Mouse (Mus musculus) midbrain, postnatal 0 days (tissue): ENCODE measurements around the gene Dlgap1. TPM values are rescaled to one million over a fixed set of nuclear protein-coding genes. Genes with fewer than 3 reads are reported as not detected.

Source experiments
- ATAC-seq: fragments of 200-750 bp; cut with Nextera tagmentation; 2 replicates; pipeline ENCODE4 v1.8.0; 2017; ENCODE audit warnings: moderate number of reproducible peaks, mild to moderate bottlenecking, moderate TSS enrichment, moderate library complexity; ENCODE audit not compliant: low FRiP score
- DNase-seq: peaks from one replicate; pipeline ENCODE4 v3.0.0-alpha.2; 2015; ENCODE audit warnings: low spot score
- H3K27ac ChIP-seq: fragments of 300-500 bp; sonication (generic); 2 replicates; pipeline ENCODE4 v1.5.1; 2014; ENCODE audit warnings: low read depth, mild to moderate bottlenecking, low read length, mixed read lengths
- H3K27me3 ChIP-seq: fragments of 300-500 bp; sonication (generic); 2 replicates; pipeline ENCODE4 v1.6.1; 2014; ENCODE audit warnings: low read length, control low read depth, mixed read lengths; ENCODE audit not compliant: insufficient read depth
- H3K36me3 ChIP-seq: fragments of 300-500 bp; sonication (generic); 2 replicates; pipeline ENCODE4 v1.6.1; 2014; ENCODE audit warnings: low read length, control low read depth, mixed read lengths; ENCODE audit not compliant: insufficient read depth
- H3K4me1 ChIP-seq: fragments of 300-500 bp; sonication (generic); 2 replicates; pipeline ENCODE4 v1.6.1; 2014; ENCODE audit warnings: mild to moderate bottlenecking, control low read depth, antibody characterized with exemption, low read length, mixed read lengths; ENCODE audit not compliant: insufficient read depth
- H3K4me2 ChIP-seq: fragments of 300-500 bp; sonication (generic); 2 replicates; pipeline ENCODE4 v1.6.1; 2014; ENCODE audit warnings: low read depth, mild to moderate bottlenecking, low read length, mixed read lengths; ENCODE audit not compliant: poor library complexity, severe bottlenecking
- H3K4me3 ChIP-seq: fragments of 300-500 bp; sonication (generic); 2 replicates; pipeline ENCODE4 v1.5.1; 2014; ENCODE audit warnings: low read depth, mild to moderate bottlenecking, low read length, moderate library complexity
- H3K9ac ChIP-seq: fragments of 300-500 bp; sonication (generic); replicated peaks from 2 replicates; pipeline ENCODE4 v1.6.1; 2014; ENCODE audit warnings: mild to moderate bottlenecking, low read length, moderate library complexity, mixed read lengths; ENCODE audit not compliant: poor library complexity, severe bottlenecking
- H3K9me3 ChIP-seq: fragments of 300-500 bp; sonication (generic); 2 replicates; pipeline ENCODE4 v1.6.1; 2016; ENCODE audit warnings: low read length, control low read depth
- CTCF ChIP-seq: IDR thresholded peaks from 2 replicates; pipeline ENCODE4 v1.5.1; 2016; ENCODE audit warnings: antibody characterized with exemption, mild to moderate bottlenecking
- WGBS: fragments of 180-500 bp; shearing (Covaris S2); extraction: QIAGEN DNeasy Blood & Tissue Kit; methylation state at CpG from one replicate; pipeline ENCODE4 v1.1.7; 2014; 5-methylcytosine and 5-hydroxymethylcytosine counted together
- polyA plus RNA-seq: library from polyadenylated mRNA; unstranded; fragments of >200 nt; fragmentation: Nextera tagmentation; extraction: Ambion mirVana; gene quantifications from 2 replicates; pipeline ENCODE4 v1.2.1, GENCODE M21; 2015
- total RNA-seq: library from RNA; depleted of rRNA; stranded (reverse); fragments of >200 nt; gene quantifications from 2 replicates; pipeline ENCODE4 v1.2.3, GENCODE M21; 2014

The Dlgap1 gene
- total and polyA plus RNA-seq, 2 experiments from 2014 or later, result 34.9 to 84.8 TPM

- Histone ChIP-seq H3K27ac (no peak overlapping the region), H3K4me3 (no peak overlapping the region), H3K4me2 (no peak overlapping the region), H3K36me3 (no peaks in the 10 kb centered on the region), H3K9ac (no peak overlapping the region), H3K4me1 (no peaks in the 10 kb centered on the region), H3K9me3 (no peaks in the 10 kb centered on the region), H3K27me3 (no peaks in the 10 kb centered on the region)
- 70% methylated on average over 4 of the region's 4 CpGs for WGBS
- ATAC-seq (no peak), DNase-seq (no peak)
- TF ChIP-seq CTCF, result no peak
These were observed 51.5 kb downstream of the Dlgap1 start for GRCm38 (mm10) chr17:70020376-70020775.

- no peaks in the 10 kb centered on the region for H3K36me3 ChIP-seq
- H3K4me2 ChIP-seq, result no peak overlapping the region
- DNase-seq (peak; percentile 6), ATAC-seq (no peak)
- no peak overlapping the region for H3K4me3 ChIP-seq
- no peak for TF ChIP-seq CTCF
- no peak overlapping the region for H3K27ac ChIP-seq
- no peaks in the 10 kb centered on the region for H3K4me1 ChIP-seq
- no peaks in the 10 kb centered on the region for H3K9me3 ChIP-seq
- H3K9ac ChIP-seq, result no peak overlapping the region
- H3K27me3 ChIP-seq, result no peaks in the 10 kb centered on the region
- 39% methylated on average over 2 of the region's 2 CpGs for WGBS
These were observed 53.7 kb downstream of the Dlgap1 start for GRCm38 (mm10) chr17:70022618-70023017.

GRCm38 (mm10) chr17:70034862-70035261, 66.0 kb downstream of the Dlgap1 start:
- ATAC-seq (no peak), DNase-seq (peak; percentile 17)
- H3K27me3 ChIP-seq, result no peaks in the 10 kb centered on the region
- 52% methylated on average over 2 of the region's 2 CpGs for WGBS
- no peak overlapping the region for H3K4me3 ChIP-seq
- no peaks in the 10 kb centered on the region for H3K4me1 ChIP-seq
- no peaks in the 10 kb centered on the region for H3K9me3 ChIP-seq
- TF ChIP-seq CTCF, result no peak
- H3K4me2 ChIP-seq, result no peak overlapping the region
- H3K9ac ChIP-seq, result no peak overlapping the region
- H3K36me3 ChIP-seq, result no peaks in the 10 kb centered on the region
- H3K27ac ChIP-seq, result no peak overlapping the region

- no peaks in the 10 kb centered on the region for H3K27me3 ChIP-seq
- 82% methylated on average over 7 of the region's 7 CpGs for whole genome bisulfite sequencing
- no peaks in the 10 kb centered on the region for H3K9me3 ChIP-seq
- H3K36me3 ChIP-seq, result no peaks in the 10 kb centered on the region
- no peak overlapping the region for H3K27ac ChIP-seq
- no peak overlapping the region for H3K4me2 ChIP-seq
- H3K4me1 ChIP-seq, result no peaks in the 10 kb centered on the region
- no peak for ATAC-seq
- TF ChIP-seq CTCF, result no peak
- no peak overlapping the region for H3K4me3 ChIP-seq
- no peak for DNase-seq
- no peak overlapping the region for H3K9ac ChIP-seq
These were observed 72.0 kb downstream of the Dlgap1 start for GRCm38 (mm10) chr17:70040751-70041430.

GRCm38 (mm10) chr17:70068281-70068680, 99.4 kb downstream of the Dlgap1 start:
- 84% methylated on average over 6 of the region's 6 CpGs for WGBS
- ATAC-seq, result no peak
- no peak overlapping the region for H3K4me2 ChIP-seq
- no peak for DNase-seq
- no peaks in the 10 kb centered on the region for H3K4me1 ChIP-seq
- 0 out of 2 replicates have a peak, but pooled peaks have one; percentile 14 for TF ChIP-seq CTCF
- H3K4me3 ChIP-seq, result no peak overlapping the region
- H3K27me3 ChIP-seq, result no peaks in the 10 kb centered on the region
- H3K36me3 ChIP-seq, result no peaks in the 10 kb centered on the region
- H3K27ac ChIP-seq, result no peak overlapping the region
- H3K9me3 ChIP-seq, result no peaks in the 10 kb centered on the region
- H3K9ac ChIP-seq, result no peak overlapping the region

- Histone ChIP-seq H3K4me1 (no peaks in the 10 kb centered on the region), H3K9ac (no peak overlapping the region), H3K27me3 (no peaks in the 10 kb centered on the region), H3K4me3 (no peak overlapping the region), H3K4me2 (no peak overlapping the region), H3K36me3 (no peaks in the 10 kb centered on the region), H3K9me3 (no peaks in the 10 kb centered on the region), H3K27ac (no peak overlapping the region)
- WGBS, result 41% methylated on average over 2 of the region's 2 CpGs
- no peak for TF ChIP-seq CTCF
- ATAC-seq (peak; percentile 52; the same call in 1 of the 2 replicates), DNase-seq (peak; percentile 81)
These were observed 103.2 kb downstream of the Dlgap1 start for GRCm38 (mm10) chr17:70072066-70072465.
